8 mouse cellular contexts compared by ENCODE assay signal in genomic region chr7:141293852-141294471, GRCm38 (mm10). TPM values are rescaled to one million over a fixed set of nuclear protein-coding genes. Genes with fewer than 3 reads are reported as not detected.
A peak's percentile ranks its signal among the peaks of the same experiment; 100 is the strongest.
DNase-seq lines count a peak whose midpoint lies in the region; ATAC-seq lines count a peak whose summit lies in the region.

No protein-coding gene starts in this region.

- H3K9ac ChIP-seq in kidney, embryonic 14.5 days (ENCODE audit: low read depth, low read length) = peak overlapping the region; percentile 57
- peak overlapping the region; percentile 20 for H3K9ac ChIP-seq in heart, embryonic 15.5 days
- peak overlapping the region; percentile 38; the same call in 1 of the 2 replicates for H3K9ac ChIP-seq in liver, embryonic 11.5 days (ENCODE audit: low read depth, low read length)

- no peaks in the 10 kb centered on the region for H3K4me1 ChIP-seq in kidney, embryonic 14.5 days (ENCODE audit: control insufficient read depth, insufficient read depth, low read length)
- peaks cover 3% of the 10 kb centered on the region; the same call in 1 of the 2 replicates for H3K4me1 ChIP-seq in brown adipose tissue, adult 24 weeks (ENCODE audit: control insufficient read depth, insufficient read depth, insufficient read length, low read length)
- H3K4me1 ChIP-seq in heart, embryonic 15.5 days (replicated peaks) = peaks cover 28% of the 10 kb centered on the region
- H3K4me1 ChIP-seq in liver, embryonic 11.5 days (replicated peaks; ENCODE audit: control insufficient read depth, insufficient read depth, low read length) = peaks cover 9% of the 10 kb centered on the region

- H3K27me3 ChIP-seq in kidney, embryonic 14.5 days (ENCODE audit: control insufficient read depth, insufficient read depth, low read length) = peaks cover 41% of the 10 kb centered on the region
- H3K27me3 ChIP-seq in heart, embryonic 15.5 days = peaks cover 56% of the 10 kb centered on the region
- peaks cover 66% of the 10 kb centered on the region for H3K27me3 ChIP-seq in liver, embryonic 11.5 days (replicated peaks; ENCODE audit: control insufficient read depth, insufficient read depth, low read length)

- H3K36me3 ChIP-seq in kidney, embryonic 14.5 days (ENCODE audit: control insufficient read depth, insufficient read depth, low read length) = peaks cover 9% of the 10 kb centered on the region
- no peaks in the 10 kb centered on the region for H3K36me3 ChIP-seq in heart, embryonic 15.5 days
- no peaks in the 10 kb centered on the region for H3K36me3 ChIP-seq in liver, embryonic 11.5 days (ENCODE audit: control insufficient read depth, insufficient read depth, low read length)

- peak; percentile 26; the same call in 1 of the 2 replicates for ATAC-seq in kidney, embryonic 14.5 days (ENCODE audit: low FRiP score, low TSS enrichment)
- ATAC-seq in heart, embryonic 15.5 days (replicated peaks; ENCODE audit: insufficient number of reproducible peaks, insufficient read depth, low FRiP score, low read depth) = 0 out of 2 replicates have a peak, but pooled peaks have one; percentile 27
- ATAC-seq in liver, embryonic 11.5 days (replicated peaks; ENCODE audit: low FRiP score) = no peak

- DNase-seq in kidney, adult 11 months = no peak
- DNase-seq in liver, embryonic 11.5 days (ENCODE audit: low spot score) = peak; percentile 51
- DNase-seq in neural tube, embryonic 10.5 days (ENCODE audit: extremely low spot score, low spot score) = peak; percentile 74
- DNase-seq in thymus, postnatal 36 days = no peak
- DNase-seq in frontal cortex, adult 2 months (ENCODE audit: extremely low spot score in 1 of 2, low spot score in 1 of 2) = no peak

- no peak overlapping the region for H3K27ac ChIP-seq in kidney, embryonic 14.5 days (ENCODE audit: low read depth, low read length)
- no peak overlapping the region for H3K27ac ChIP-seq in brown adipose tissue, adult 24 weeks (replicated peaks; ENCODE audit: low read depth, low read length)
- no peak overlapping the region for H3K27ac ChIP-seq in heart, embryonic 15.5 days
- H3K27ac ChIP-seq in liver, embryonic 11.5 days (ENCODE audit: low read depth, low read length) = no peak overlapping the region

- peak overlapping the region; percentile 39 for H3K4me3 ChIP-seq in kidney, embryonic 14.5 days (ENCODE audit: low read length)
- peak overlapping the region; percentile 8; the same call in 1 of the 2 replicates for H3K4me3 ChIP-seq in brown adipose tissue, adult 24 weeks (ENCODE audit: insufficient read depth, low read depth, low read length)
- H3K4me3 ChIP-seq in heart, embryonic 15.5 days = peak overlapping the region; percentile 42
- H3K4me3 ChIP-seq in liver, embryonic 11.5 days (ENCODE audit: low read depth, low read length) = peak overlapping the region; percentile 37

- H3K4me2 ChIP-seq in kidney, embryonic 14.5 days (replicated peaks; ENCODE audit: low read depth, low read length) = peak overlapping the region; percentile 76
- peak overlapping the region; percentile 72 for H3K4me2 ChIP-seq in heart, embryonic 15.5 days
- peak overlapping the region; percentile 61 for H3K4me2 ChIP-seq in liver, embryonic 11.5 days

- under 1% methylated on average over 52 of the region's 53 CpGs for whole genome bisulfite sequencing in kidney, embryonic 14.5 days
- WGBS in heart, embryonic 15.5 days = 1% methylated on average over 51 of the region's 53 CpGs
- 2% methylated on average over 53 of the region's 53 CpGs for WGBS in liver, embryonic 11.5 days

- no peaks in the 10 kb centered on the region for H3K9me3 ChIP-seq in kidney, embryonic 14.5 days (ENCODE audit: control insufficient read depth, low read length)
- no peaks in the 10 kb centered on the region for H3K9me3 ChIP-seq in heart, embryonic 15.5 days (replicated peaks)
- H3K9me3 ChIP-seq in liver, embryonic 11.5 days (ENCODE audit: control insufficient read depth, low read length) = no peaks in the 10 kb centered on the region

RNA-seq across cellular contexts. Expression of gene Drd4, which starts 2.2 kb away (rescaled TPM):
- polyA plus RNA-seq in kidney, embryonic 14.5 days (2014; fragmentation: Nextera tagmentation; extraction: Ambion mirVana) = 1.4 and 1.6 TPM in 2 replicates
- polyA plus RNA-seq in brown adipose tissue, adult 24 weeks (2012; ENCODE audit: insufficient read depth, insufficient read length, missing spikeins) = not detected in 2 replicates
- 0.18 and 0.22 TPM in 2 replicates for polyA plus RNA-seq in heart, embryonic 15.5 days (2015; fragmentation: Nextera tagmentation; extraction: Ambion mirVana)
- 0.16 and 0.17 TPM in 2 replicates for polyA plus RNA-seq in liver, embryonic 11.5 days (2014; fragmentation: Nextera tagmentation; extraction: Ambion mirVana)
- polyA plus RNA-seq in frontal cortex, adult 2 months (2012; rRNA removed) = 0.44 and 0.48 TPM in 2 replicates

RNA-seq across cellular contexts. Expression of gene Sct, which starts 15.0 kb away (rescaled TPM):
- 40.2 and 58.1 TPM in 2 replicates for polyA plus RNA-seq in kidney, embryonic 14.5 days (2014; fragmentation: Nextera tagmentation; extraction: Ambion mirVana)
- not detected in 2 replicates for polyA plus RNA-seq in brown adipose tissue, adult 24 weeks (2012; ENCODE audit: insufficient read depth, insufficient read length, missing spikeins)
- polyA plus RNA-seq in heart, embryonic 15.5 days (2015; fragmentation: Nextera tagmentation; extraction: Ambion mirVana) = 1.5 and 1.6 TPM in 2 replicates
- 1.2 and 1.6 TPM in 2 replicates for polyA plus RNA-seq in liver, embryonic 11.5 days (2014; fragmentation: Nextera tagmentation; extraction: Ambion mirVana)
- 12.4 and 29.9 TPM in 2 replicates for polyA plus RNA-seq in frontal cortex, adult 2 months (2012; rRNA removed)

RNA-seq across cellular contexts. Expression of gene Cdhr5, which starts 17.4 kb away (rescaled TPM):
- 1.7 and 3.5 TPM in 2 replicates for polyA plus RNA-seq in kidney, embryonic 14.5 days (2014; fragmentation: Nextera tagmentation; extraction: Ambion mirVana)
- not detected in 2 replicates for polyA plus RNA-seq in brown adipose tissue, adult 24 weeks (2012; ENCODE audit: insufficient read depth, insufficient read length, missing spikeins)
- polyA plus RNA-seq in heart, embryonic 15.5 days (2015; fragmentation: Nextera tagmentation; extraction: Ambion mirVana) = 0.05 TPM in 1 of 2 replicates, not detected in the other
- 0.44 and 0.53 TPM in 2 replicates for polyA plus RNA-seq in liver, embryonic 11.5 days (2014; fragmentation: Nextera tagmentation; extraction: Ambion mirVana)
- polyA plus RNA-seq in frontal cortex, adult 2 months (2012; rRNA removed) = not detected in 2 replicates

RNA-seq across cellular contexts. Expression of gene Irf7, which starts 27.7 kb away (rescaled TPM):
- 2.4 and 2.7 TPM in 2 replicates for polyA plus RNA-seq in kidney, embryonic 14.5 days (2014; fragmentation: Nextera tagmentation; extraction: Ambion mirVana)
- 3.3 and 5.5 TPM in 2 replicates for polyA plus RNA-seq in brown adipose tissue, adult 24 weeks (2012; ENCODE audit: insufficient read depth, insufficient read length, missing spikeins)
- 3.0 and 6.5 TPM in 2 replicates for polyA plus RNA-seq in heart, embryonic 15.5 days (2015; fragmentation: Nextera tagmentation; extraction: Ambion mirVana)
- 4.0 and 4.1 TPM in 2 replicates for polyA plus RNA-seq in liver, embryonic 11.5 days (2014; fragmentation: Nextera tagmentation; extraction: Ambion mirVana)
- 7.7 and 8.6 TPM in 2 replicates for polyA plus RNA-seq in frontal cortex, adult 2 months (2012; rRNA removed)

RNA-seq across cellular contexts. Expression of gene Deaf1, which starts 33.5 kb away (rescaled TPM):
- polyA plus RNA-seq in kidney, embryonic 14.5 days (2014; fragmentation: Nextera tagmentation; extraction: Ambion mirVana) = 64.0 and 79.7 TPM in 2 replicates
- 5.9 and 15.8 TPM in 2 replicates for polyA plus RNA-seq in brown adipose tissue, adult 24 weeks (2012; ENCODE audit: insufficient read depth, insufficient read length, missing spikeins)
- 29.4 and 42.1 TPM in 2 replicates for polyA plus RNA-seq in heart, embryonic 15.5 days (2015; fragmentation: Nextera tagmentation; extraction: Ambion mirVana)
- 48.6 and 54.0 TPM in 2 replicates for polyA plus RNA-seq in liver, embryonic 11.5 days (2014; fragmentation: Nextera tagmentation; extraction: Ambion mirVana)
- 43.0 and 43.8 TPM in 2 replicates for polyA plus RNA-seq in frontal cortex, adult 2 months (2012; rRNA removed)

Comparison
In these comparisons a context has a peak if more than half of its experiments do, and no peak if none do; other contexts are left out.
1. DNase-seq: peak in liver, embryonic 11.5 days (single experiment) and neural tube, embryonic 10.5 days (single experiment); none in kidney, adult 11 months (single experiment), thymus, postnatal 36 days (0 of 2) and frontal cortex, adult 2 months (0 of 2).
2. Peak in every context shown above with its lines, with median percentiles within 50 percentile points of each other: H3K4me2 ChIP-seq, H3K4me3 ChIP-seq and H3K9ac ChIP-seq.